Mouse (Mus musculus) layer of hippocampus, adult 8-10 months (tissue): ENCODE measurements around the gene Ugt1a5. TPM values are rescaled to one million over a fixed set of nuclear protein-coding genes. Genes with fewer than 3 reads are reported as not detected.
"Not testable (repeated sequence)": the region's sequence is repeated elsewhere in the genome, so short reads cannot be mapped to it uniquely, and the experiment has no call there.

Experiments
- DNase-seq, 2 experiments: peaks; one replicate each; pipeline ENCODE4 v3.0.0; 2022; ENCODE audit warnings: low spot score in 2 of 2
- total RNA-seq, 4 experiments: library from RNA; stranded (reverse); gene quantifications; 2 replicates each; pipeline ENCODE4 v1.2.4; 2022

The Ugt1a5 gene
- total RNA-seq, 4 experiments from 2014 or later, result 0.65 TPM; not detected in 3

- not testable (repeated sequence) for DNase-seq
Measured at GRCm38 (mm10) chr1:88223011-88223515, 57.3 kb downstream of the Ugt1a5 start.

DNA sequence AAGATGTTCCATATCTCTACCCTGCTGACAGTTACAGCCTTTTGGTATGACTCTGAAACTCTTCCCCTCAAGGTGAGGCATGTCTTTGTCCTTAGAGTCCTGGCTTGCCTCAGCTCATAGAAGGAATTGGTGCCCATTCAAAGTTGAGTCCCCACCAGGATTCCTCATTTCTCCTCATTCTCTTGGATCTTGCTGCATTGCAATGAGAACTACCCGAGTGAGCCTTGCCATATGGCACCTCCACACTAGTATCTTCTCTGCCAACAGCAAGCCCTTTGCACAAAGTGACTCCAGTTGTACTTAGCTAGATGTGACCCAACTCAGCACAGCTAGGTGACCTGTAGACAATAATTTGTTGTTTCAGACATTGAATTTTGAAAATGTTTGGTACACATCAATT lies 57.8 kb downstream of the Ugt1a5 start:
- no peak for DNase-seq

- DNase-seq, result no peak
Measured at GRCm38 (mm10) chr1:88224029-88224776, 58.4 kb downstream of the Ugt1a5 start.

GRCm38 (mm10) chr1:88225301-88225700 lies 59.5 kb downstream of the Ugt1a5 start:
- DNase-seq, result not testable (repeated sequence)

DNA sequence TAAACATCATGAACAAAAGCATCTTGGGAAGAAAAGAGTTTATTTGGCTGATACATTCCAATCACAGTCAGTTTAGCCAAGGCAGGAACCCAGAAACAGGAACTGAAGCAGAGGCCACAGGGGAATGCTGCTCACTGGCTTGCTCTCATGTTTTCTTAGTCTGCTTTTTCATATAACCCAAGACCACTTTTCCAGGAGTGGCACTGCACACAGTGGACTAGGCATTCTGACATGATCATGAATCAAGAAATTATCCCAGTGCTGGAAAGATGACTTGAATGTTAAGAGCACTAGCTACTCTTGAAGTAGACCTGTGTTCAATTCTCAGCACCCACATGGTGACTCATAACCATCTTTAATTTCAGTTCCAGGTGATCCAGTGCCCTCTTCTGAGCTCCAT lies 59.9 kb downstream of the Ugt1a5 start:
- no peak for DNase-seq

DNA sequence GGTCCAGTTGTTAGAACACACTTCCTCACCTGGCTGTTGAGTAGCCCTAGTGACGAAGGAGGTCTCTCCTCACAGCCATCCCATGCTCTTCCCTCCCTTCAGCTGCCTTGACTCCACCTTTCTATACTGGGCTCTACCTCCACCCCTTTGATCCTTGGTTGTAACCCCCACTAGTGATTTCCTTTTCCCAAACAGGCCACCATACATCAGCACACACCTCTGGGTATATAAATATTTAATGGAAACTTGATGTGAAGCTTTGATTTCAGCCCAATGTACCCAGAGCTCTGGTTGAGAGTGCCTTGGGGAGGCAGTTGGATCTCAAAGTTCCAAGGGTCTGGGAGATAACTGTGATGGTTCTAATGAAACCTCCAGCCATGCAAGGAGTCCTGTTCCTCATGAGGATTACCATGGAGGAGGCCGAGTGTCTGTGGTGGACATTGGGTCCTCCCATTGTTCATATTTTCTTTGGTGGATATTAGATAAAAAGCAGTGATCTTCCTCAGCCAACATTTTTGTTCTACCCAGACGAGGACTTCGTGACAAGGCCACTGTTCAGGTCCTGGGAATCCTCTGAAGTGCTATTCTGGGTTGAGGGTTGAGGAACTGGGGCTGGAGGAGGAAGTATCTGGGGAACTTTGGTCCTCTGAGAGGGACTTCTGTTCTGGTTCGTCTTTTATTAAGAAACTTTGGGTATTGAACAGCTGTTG lies 61.0 kb downstream of the Ugt1a5 start, which contains the start of gene Mroh2a:
Gene Mroh2a, plus strand, starts transcription at position 317 of the 710 bp plus-strand sequence.
- no peak for DNase-seq

GRCm38 (mm10) chr1:88227482-88227881 lies 61.7 kb downstream of the Ugt1a5 start:
- DNase-seq, result no peak

GRCm38 (mm10) chr1:88228121-88228520 lies 62.3 kb downstream of the Ugt1a5 start:
- DNase-seq, result no peak

DNA sequence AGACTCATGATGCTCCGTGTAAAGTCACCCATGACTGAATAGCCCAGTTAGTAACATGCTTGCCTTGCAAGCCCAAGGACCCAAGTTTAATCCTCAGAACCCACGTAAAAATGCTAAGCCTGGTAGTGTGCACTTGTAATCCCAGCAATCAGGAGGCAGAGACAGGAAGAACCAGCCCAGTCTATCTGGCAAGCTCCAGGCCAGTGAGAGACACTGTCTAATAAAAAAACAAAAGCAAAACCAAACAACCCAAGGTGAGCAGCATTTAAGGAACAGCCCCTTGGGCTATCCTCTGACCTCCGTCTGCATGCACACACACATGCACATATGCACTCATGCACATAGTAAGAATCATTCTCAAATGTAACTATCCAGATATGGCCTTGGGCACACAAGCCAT lies 63.8 kb downstream of the Ugt1a5 start:
- DNase-seq, result no peak

- no peak for DNase-seq
Measured at GRCm38 (mm10) chr1:88229986-88230385, 64.2 kb downstream of the Ugt1a5 start.

DNA sequence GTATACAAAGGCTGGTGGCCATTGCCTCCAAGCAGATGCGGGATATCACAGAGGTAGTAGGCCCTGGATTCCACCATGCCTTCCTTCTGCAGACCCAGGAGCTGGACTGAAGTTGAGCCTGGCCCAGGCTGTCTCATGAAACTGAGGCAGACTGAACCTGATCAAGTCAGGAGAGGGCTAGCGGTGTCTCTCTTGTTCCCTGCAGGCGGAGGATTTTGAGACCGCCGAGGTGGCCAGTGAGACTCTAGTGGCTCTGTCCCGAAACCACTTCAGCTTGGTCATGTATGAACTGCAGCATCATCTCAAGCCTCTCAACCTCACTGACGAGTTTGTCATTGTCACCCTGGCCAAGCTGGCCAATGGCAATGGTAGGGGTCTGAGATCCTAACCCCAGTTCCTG lies 64.6 kb downstream of the Ugt1a5 start:
- no peak for DNase-seq

GRCm38 (mm10) chr1:88230981-88231802 lies 65.4 kb downstream of the Ugt1a5 start:
- no peak for DNase-seq

GRCm38 (mm10) chr1:88231803-88232499 lies 66.1 kb downstream of the Ugt1a5 start:
- no peak for DNase-seq

- no peak for DNase-seq
Measured at GRCm38 (mm10) chr1:88232664-88233380, 67.0 kb downstream of the Ugt1a5 start.

GRCm38 (mm10) chr1:88233421-88234247 lies 67.8 kb downstream of the Ugt1a5 start:
- DNase-seq, result no peak

DNA sequence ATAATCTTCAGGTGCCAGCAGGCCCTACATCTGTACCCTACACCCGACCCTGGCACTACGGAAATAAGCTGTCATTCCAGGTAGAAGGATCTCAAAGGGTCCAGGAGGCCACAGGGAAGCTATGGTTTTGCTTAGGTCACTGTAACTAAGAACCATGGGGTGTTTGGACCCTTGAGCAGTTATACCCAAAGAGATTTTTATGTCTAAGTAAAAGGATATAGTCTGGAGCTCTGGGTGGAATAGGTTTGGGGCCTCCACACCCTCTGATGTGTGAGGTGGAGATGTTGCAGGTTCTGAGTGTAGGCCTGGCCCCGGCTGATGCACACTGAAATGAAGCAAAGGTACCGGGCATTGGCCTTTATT lies 68.4 kb downstream of the Ugt1a5 start:
- no peak for DNase-seq

DNA sequence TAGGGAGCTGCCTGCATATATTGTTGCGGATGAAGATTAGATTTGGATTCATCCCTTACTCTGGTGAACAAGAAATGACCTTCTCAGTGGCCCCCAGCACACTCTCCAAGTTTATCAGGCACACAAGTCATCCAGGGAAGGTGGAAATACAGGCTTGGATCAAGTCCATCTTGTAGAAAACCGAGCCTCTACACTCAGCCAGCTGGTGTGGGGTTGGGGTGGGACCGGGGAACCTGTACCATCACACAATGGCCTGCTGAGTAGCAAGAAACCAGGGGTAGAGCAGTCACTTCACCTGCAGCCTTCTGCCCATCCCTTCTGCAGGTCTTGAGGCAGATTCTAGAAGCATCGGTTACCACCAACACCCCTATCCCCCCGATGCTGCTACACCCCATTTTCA lies 68.8 kb downstream of the Ugt1a5 start:
- no peak for DNase-seq

DNA sequence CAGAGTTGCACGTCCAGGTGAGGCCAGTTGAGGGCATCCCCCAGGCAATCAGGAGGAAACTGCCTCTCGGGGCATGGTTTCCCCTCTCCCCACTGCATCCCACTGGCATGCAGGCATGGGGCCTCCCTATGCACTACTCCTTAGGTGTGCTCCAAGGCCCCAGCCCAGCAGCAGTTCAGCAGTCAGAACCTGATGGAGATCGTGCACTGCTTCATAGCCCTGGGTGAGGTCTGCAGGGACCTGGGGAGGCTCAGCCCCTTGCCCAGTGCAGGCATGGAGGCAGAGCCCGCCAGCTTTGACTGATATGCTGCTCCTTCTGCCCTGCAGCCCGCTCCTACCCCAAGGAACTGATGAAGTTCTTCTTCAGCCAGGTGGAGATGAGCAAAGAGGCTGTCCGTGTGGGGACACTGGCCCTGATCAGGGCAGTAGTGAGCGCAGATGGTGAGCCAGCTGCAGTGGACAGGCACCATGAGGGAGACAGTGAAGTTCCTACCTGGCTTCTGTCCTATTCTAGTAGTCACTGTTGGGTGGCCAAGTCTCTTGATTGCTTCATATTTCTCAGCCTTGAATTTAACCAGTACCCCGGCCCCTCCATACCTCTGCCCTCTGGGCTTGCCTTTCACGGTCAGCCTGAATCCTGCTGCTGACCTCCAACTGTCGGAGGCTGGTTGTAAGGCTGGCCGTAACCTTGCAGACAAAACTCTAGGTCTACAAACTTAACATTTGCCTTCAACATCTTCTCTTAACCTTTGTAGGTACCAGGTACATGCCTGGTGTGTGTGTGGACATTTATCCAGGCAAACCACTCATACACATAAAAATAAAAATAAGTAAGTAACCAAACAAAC lies 69.5 kb downstream of the Ugt1a5 start:
- DNase-seq, result no peak
